Mouse (Mus musculus) heart, postnatal 10 days (tissue): Measurements from ENCODE around the gene 1700001C19Rik. TPM values are rescaled to one million over a fixed set of nuclear protein-coding genes. Genes with fewer than 3 reads are reported as not detected.

Experiments
- DNase-seq, 2 experiments: peaks; one replicate each; pipeline ENCODE4 v3.0.0; 2021
- intact Hi-C: fragments of 180-260 bp; cut with DNase I; formaldehyde crosslinking; loops from one replicate; pipeline ENCODE4 v1.15.1; 2025
- total RNA-seq, 2 experiments: library from RNA; stranded (reverse); gene quantifications; 2 replicates each; pipeline ENCODE4 v1.2.3; 2021

Gene 1700001C19Rik
- total RNA-seq = not detected

DNA sequence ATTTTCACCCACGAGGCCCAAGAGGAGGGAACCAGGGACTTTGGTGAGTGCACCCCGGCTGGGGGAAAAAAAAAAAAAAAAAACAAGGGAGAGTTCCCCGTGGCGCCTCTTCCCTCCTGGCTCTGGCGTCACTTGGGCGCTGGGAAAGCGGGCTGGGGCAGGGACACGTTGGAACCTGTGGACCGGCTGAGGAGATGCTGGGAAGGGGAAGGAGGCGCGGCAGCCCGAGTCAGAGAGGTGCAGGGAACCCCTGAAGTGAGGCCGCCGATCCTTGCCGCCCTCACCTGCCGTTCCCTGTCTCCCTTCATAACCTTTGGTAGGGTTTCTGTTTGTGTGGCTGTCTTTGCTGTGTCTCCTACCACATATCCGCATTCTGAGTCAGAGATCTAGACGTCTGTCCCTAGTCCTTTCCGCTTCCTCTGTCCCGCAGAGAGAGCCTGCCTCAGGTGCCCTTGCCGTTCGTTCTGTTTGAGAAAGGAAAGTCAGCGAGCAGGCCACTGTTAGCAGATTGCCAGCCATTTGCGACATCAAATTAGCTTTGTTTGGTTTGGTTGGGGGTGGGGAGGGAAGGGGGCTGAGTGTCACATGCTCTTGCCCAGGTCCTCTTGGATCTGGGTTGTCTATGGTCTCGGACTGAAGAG lies at the start of gene 1700001C19Rik:
Gene 1700001C19Rik (minus strand): TSS at position 470 of the 641 bp plus-strand sequence.
- intact Hi-C loops = no loop called here
- no peak for DNase-seq

GRCm38 (mm10) chr17:47485791-47486190 lies 48.6 kb upstream of the 1700001C19Rik start:
- intact Hi-C loops = no loop called here
- peak in 1 of 2 experiments; percentile 29 for DNase-seq

DNA sequence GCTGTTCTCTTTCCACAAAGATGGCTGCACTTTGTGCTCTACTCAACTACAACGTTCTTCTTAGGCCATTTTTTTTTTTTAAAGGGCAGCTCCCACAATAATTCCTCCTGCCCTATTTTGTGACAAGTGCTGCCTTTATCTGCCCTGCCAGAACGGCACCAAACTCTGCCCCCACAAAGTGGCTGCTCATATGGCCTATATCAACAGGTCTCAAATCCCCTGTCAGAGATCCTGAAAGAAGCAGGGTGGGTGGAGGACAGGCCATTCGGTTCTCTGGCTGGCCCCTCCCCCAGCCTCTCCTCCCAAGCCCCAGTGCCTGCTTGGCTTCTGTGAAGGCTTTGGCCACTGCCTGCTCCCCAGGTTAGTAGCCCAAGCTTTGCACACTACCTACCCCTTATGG lies 47.8 kb upstream of the 1700001C19Rik start:
- DNase-seq = no peak
- intact Hi-C loops = loop anchor here (5.0 kb wide), 3 partner anchors 78 to 113 kb away; no protein-coding TSS in a partner anchor

- intact Hi-C loops = loop anchor here (5.0 kb wide), 3 partner anchors 77 to 112 kb away; no protein-coding TSS in a partner anchor
- DNase-seq = no peak
Observed at GRCm38 (mm10) chr17:47484241-47484921, 47.2 kb upstream of the 1700001C19Rik start.

DNA sequence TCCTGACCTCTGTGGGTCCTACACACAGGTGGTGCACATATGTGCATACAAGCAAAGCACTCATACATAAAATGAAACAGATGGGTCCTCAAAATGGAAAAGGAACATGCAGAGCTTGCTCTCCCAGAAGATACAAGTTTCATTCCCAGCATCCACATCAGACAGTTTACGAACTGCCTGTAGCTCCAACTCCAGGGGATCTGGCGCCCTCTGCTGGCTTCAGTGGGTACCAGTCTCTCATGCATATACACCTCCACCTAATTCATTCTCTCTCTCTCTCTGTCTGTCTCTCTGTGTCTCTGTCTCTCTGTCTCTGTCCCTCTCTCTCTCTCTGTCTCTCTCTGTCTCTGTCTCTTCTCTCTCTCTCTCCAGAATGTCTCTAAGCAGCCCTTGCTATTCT lies 45.2 kb upstream of the 1700001C19Rik start:
- intact Hi-C loops = loop anchor here (5.0 kb wide), 3 partner anchors 75 to 110 kb away; no protein-coding TSS in a partner anchor
- DNase-seq = peak; percentile 60 to 80

- intact Hi-C loops = loop anchor here (5.0 kb wide), 3 partner anchors 73 to 108 kb away; no protein-coding TSS in a partner anchor
- DNase-seq = no peak
Observed at GRCm38 (mm10) chr17:47479887-47480286, 42.7 kb upstream of the 1700001C19Rik start.

GRCm38 (mm10) chr17:47475714-47476113 lies 38.5 kb upstream of the 1700001C19Rik start:
- intact Hi-C loops = no loop called here
- no peak for DNase-seq

DNA sequence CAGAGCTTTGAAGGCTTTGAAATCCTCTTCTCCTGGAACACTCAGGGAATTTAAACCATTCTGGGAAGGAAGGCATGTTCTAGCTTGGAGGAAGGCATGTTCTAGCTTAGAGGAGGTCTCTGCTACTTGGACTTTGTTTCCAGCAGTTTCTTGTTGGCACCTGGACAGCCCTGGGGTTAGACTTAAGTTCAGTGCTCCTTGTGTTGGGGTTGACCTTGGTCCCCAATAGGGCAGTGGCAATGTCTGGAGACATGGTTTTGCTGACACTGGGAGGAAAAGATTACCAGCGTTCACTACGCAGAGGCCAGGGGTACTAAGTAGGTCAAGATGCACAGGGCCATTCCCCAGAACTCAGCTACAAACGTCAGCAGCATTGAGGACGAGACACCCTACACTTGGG lies 38.0 kb upstream of the 1700001C19Rik start:
- DNase-seq = no peak
- intact Hi-C loops = no loop called here

DNA sequence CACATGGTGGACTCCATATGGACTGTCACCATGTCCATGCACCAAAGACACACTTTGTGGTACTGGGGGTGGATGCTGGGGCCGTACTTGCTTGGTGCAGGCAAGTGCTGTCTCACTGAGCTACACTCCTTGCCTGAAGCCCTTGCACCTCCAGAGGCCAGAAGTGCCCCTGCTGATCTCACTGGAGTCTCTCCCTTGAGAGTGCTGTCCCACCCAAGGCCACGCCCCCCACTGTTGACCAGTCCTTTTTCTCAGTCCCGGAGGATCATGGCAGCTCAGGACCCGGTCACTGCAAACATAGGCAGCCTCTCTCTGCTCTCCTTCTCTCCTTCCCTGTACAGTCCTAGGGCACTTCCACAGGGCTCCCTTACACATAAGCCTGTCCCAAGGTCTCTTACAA lies 37.1 kb upstream of the 1700001C19Rik start:
- DNase-seq = no peak
- intact Hi-C loops = no loop called here

DNA sequence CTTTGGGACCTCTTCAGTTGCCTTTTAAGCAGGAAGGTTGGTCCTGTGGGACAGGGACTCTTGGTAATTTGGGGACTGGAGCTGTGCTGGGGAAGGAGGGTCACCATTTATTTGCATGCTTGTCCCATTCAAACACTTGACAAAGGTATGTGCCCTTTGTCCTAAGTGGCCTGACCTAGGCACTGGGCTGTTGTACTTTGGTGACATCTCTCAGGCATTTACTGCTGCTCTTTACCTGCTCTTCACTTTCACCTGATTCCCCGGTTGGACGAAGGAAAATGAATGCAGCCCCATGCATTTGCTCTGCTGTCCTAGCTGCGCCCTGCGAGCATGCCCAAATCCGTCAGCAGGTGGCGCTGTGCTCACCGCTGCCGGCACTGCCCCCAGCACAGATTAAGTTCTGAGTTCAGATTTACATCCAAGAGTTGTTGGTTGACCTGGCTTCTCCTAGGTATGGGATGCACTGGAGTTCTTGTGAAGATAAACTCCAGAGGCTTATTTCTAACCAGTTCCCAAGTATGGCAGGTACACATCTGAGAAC lies 36.3 kb upstream of the 1700001C19Rik start:
- intact Hi-C loops = no loop called here
- DNase-seq = peak in 1 of 2 experiments; percentile 61

GRCm38 (mm10) chr17:47472435-47473350 lies 35.5 kb upstream of the 1700001C19Rik start:
- no peak for DNase-seq
- intact Hi-C loops = no loop called here

GRCm38 (mm10) chr17:47470686-47471085 lies 33.5 kb upstream of the 1700001C19Rik start:
- intact Hi-C loops = no loop called here
- peak in 1 of 2 experiments; percentile 50 for DNase-seq

GRCm38 (mm10) chr17:47470121-47470520 lies 32.9 kb upstream of the 1700001C19Rik start:
- intact Hi-C loops = no loop called here
- no peak for DNase-seq

DNA sequence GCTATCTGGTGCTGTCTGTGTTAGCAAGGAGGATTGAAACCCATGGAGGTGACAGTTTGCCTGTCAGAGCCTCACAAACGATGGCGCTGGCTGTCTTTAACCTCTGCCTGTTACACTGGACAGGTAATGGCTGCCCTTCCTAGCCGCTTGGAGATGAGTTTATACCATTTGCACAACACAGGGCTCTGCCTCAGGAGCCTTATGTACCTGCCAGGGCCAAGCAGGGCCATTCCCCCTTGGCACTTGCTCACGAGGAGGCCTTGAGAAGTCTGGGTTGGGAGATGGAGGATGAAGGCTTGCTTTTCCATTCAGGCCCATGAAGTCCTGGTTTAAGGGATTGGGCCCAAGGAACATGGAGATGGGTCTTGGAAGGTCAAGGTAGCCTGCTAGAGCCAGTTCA lies 32.5 kb upstream of the 1700001C19Rik start:
- intact Hi-C loops = no loop called here
- DNase-seq = no peak

DNA sequence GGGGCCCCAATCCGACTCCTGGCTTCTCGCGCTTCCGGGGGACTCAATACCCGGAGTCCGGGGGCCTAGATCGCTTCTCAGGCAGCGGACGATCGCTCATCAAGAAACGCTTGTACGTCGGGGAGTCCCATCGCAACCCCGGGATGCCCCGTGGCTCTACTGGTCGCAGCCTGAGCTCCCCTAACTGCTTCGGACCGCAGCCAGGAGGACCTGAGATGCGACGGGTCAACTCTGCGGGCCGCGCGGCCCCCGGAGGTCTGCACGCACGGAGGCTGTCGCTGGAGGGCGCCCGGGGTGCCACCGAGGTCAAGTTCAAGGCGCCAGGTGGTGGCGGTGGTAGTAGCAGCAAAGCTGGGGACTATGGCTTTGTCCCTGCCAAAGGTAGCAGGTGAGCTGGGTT lies 31.3 kb upstream of the 1700001C19Rik start:
- intact Hi-C loops = no loop called here
- no peak for DNase-seq

DNA sequence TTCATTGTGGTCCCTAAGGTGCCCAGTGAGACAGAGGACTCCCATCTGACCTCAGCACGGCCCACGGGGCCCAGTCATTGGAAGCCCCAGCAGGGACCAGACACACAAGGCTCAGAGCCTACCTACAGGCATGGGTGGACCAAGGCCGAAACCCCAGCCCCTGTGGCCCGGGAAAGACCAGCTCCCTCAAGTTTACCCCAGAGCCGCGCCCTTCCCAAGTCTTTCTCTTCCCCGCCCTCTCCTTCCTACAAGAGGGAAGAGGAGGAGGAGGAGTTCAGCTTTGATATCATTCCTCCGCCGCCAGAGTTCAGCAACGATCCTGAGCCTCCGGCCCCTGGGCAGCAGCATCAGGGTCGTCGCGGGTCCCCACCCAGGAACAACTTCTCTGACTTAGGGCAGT lies 30.9 kb upstream of the 1700001C19Rik start:
- no peak for DNase-seq
- intact Hi-C loops = no loop called here

GRCm38 (mm10) chr17:47467659-47468058 lies 30.5 kb upstream of the 1700001C19Rik start:
- intact Hi-C loops = no loop called here

DNA sequence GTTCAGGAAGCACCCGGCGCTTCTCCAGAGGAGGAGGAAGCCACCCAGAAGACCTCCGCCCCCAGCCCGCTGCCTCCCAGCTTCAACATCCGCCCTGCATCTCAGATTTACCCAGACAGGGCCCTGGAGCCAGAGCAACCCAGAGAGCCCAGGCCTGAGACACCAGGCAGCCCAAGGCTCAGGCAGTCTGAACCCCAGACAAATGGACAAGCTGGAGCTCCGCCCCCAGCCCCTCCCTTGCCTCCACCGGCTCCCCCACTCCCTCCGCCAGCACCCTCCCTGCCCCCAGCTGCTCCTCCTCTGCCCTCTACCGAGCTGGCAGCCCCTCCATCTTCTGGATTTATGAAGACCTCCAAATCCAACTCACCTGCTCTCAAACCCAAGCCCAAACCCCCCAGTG lies 29.1 kb upstream of the 1700001C19Rik start:
- no peak for DNase-seq
- intact Hi-C loops = no loop called here

More at GRCm38 (mm10) chr17:47467659-47468058, 30.5 kb upstream of the 1700001C19Rik start:
- DNase-seq = no peak

DNA sequence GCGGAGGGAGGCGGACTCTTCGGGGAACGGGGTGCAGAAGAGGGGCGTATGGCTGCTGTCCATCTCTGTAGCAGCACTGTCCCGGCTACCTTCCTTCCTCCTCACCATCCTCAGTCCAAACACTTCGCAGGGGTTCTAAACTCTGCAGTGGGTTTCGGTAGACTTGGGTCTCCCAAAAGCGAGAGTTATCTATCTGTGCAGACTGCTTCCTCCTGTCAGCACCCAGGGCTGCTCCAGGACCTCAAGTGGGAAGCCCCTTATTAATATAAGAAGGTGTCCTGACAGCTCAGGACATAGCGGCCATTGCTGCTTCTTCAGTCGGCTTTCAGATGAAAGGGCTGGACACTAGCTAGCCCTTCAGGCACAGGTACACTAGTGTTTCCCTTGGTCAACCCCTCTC lies 27.8 kb upstream of the 1700001C19Rik start:
- intact Hi-C loops = no loop called here
- no peak for DNase-seq

- intact Hi-C loops = no loop called here
- no peak for DNase-seq
Observed at GRCm38 (mm10) chr17:47464248-47464965, 27.2 kb upstream of the 1700001C19Rik start.
